Mouse (Mus musculus): ENCODE data around the gene Prmt8.

GRCm38 (mm10) chr6:127663263-127663662, 106.0 kb downstream of the Prmt8 start:
- TF ChIP-seq GATA1 (IDR thresholded peaks at IDR 0.05; ENCODE audit: borderline replicate concordance, low read length) (no peak), FLI1 (IDR thresholded peaks at IDR 0.05; ENCODE audit: low read length) (no peak)

Data from megakaryocyte, embryonic 14.5 days (primary cell).